Mouse (Mus musculus): ENCODE results near the gene Tprkb. TPM values are rescaled to one million over a fixed set of nuclear protein-coding genes. Genes with fewer than 3 reads are reported as not detected.
"Not testable (repeated sequence)": the region's sequence is repeated elsewhere in the genome, so short reads cannot be mapped to it uniquely, and the experiment has no call there.

Tprkb gene
- polyA plus RNA-seq, 1 experiment, result 124 TPM

GRCm38 (mm10) chr6:85915539-85916513 is 4.2 kb downstream of the Tprkb start, which contains the start of gene Nat8f1:
Nat8f1 (minus strand) TSS chr6:85915687.
- Histone ChIP-seq H3K27ac (ENCODE audit: insufficient read depth, low read length) (peak within 1 kb of the TSS; percentile 83), H3K4me3 (ENCODE audit: insufficient read depth, low read length) (peak within 1 kb of the TSS; percentile 49)
- not testable (repeated sequence) for H3K4me1 ChIP-seq (ENCODE audit: control insufficient read depth, insufficient read depth, low read length)
- TF ChIP-seq CTCF (IDR thresholded peaks at IDR 0.05; ENCODE audit: extremely low read depth, insufficient read depth, low read length) (0 out of 2 replicates have a peak, but pooled peaks have one; percentile 12), POLR2A (IDR thresholded peaks at IDR 0.05; ENCODE audit: extremely low read depth, insufficient read depth, low read length) (peak; percentile 19; the same call in 1 of the 2 replicates)

- Histone ChIP-seq H3K27ac (ENCODE audit: insufficient read depth, low read length) (no peak overlapping the region), H3K4me1 (ENCODE audit: control insufficient read depth, insufficient read depth, low read length) (no peaks in the 10 kb centered on the region), H3K4me3 (ENCODE audit: insufficient read depth, low read length) (peak overlapping the region; percentile 49)
- TF ChIP-seq CTCF (IDR thresholded peaks at IDR 0.05; ENCODE audit: extremely low read depth, insufficient read depth, low read length) (no peak), POLR2A (IDR thresholded peaks at IDR 0.05; ENCODE audit: extremely low read depth, insufficient read depth, low read length) (no peak)
Observed at GRCm38 (mm10) chr6:85916596-85916995, 4.9 kb downstream of the Tprkb start.

- not testable (repeated sequence) for H3K27ac ChIP-seq (ENCODE audit: insufficient read depth, low read length); H3K4me1 ChIP-seq (ENCODE audit: control insufficient read depth, insufficient read depth, low read length); H3K4me3 ChIP-seq (ENCODE audit: insufficient read depth, low read length)
Observed at GRCm38 (mm10) chr6:85918341-85918740, 6.7 kb downstream of the Tprkb start.

- Histone ChIP-seq H3K4me1 (ENCODE audit: control insufficient read depth, insufficient read depth, low read length) (no peaks in the 10 kb centered on the region), H3K27ac (ENCODE audit: insufficient read depth, low read length) (no peak overlapping the region), H3K4me3 (ENCODE audit: insufficient read depth, low read length) (no peak overlapping the region)
- no peak for TF ChIP-seq CTCF (IDR thresholded peaks at IDR 0.05; ENCODE audit: extremely low read depth, insufficient read depth, low read length)
- TF ChIP-seq POLR2A (IDR thresholded peaks at IDR 0.05; ENCODE audit: extremely low read depth, insufficient read depth, low read length), result no peak
Observed at GRCm38 (mm10) chr6:85919401-85919800, 7.7 kb downstream of the Tprkb start.

GRCm38 (mm10) chr6:85923643-85924042 is 12.0 kb downstream of the Tprkb start:
- H3K4me1 ChIP-seq (ENCODE audit: control insufficient read depth, insufficient read depth, low read length), result no peaks in the 10 kb centered on the region
- no peak overlapping the region for H3K4me3 ChIP-seq (ENCODE audit: insufficient read depth, low read length)
- no peak for TF ChIP-seq CTCF (IDR thresholded peaks at IDR 0.05; ENCODE audit: extremely low read depth, insufficient read depth, low read length)
- H3K27ac ChIP-seq (ENCODE audit: insufficient read depth, low read length), result no peak overlapping the region

- no peak overlapping the region for H3K27ac ChIP-seq (ENCODE audit: insufficient read depth, low read length)
- TF ChIP-seq POLR2A (IDR thresholded peaks at IDR 0.05; ENCODE audit: extremely low read depth, insufficient read depth, low read length) (no peak), CTCF (IDR thresholded peaks at IDR 0.05; ENCODE audit: extremely low read depth, insufficient read depth, low read length) (no peak)
- H3K4me1 ChIP-seq (ENCODE audit: control insufficient read depth, insufficient read depth, low read length), result no peaks in the 10 kb centered on the region
- no peak overlapping the region for H3K4me3 ChIP-seq (ENCODE audit: insufficient read depth, low read length)
Observed at GRCm38 (mm10) chr6:85926709-85927108, 15.0 kb downstream of the Tprkb start.

GRCm38 (mm10) chr6:85927476-85928464 is 16.1 kb downstream of the Tprkb start:
- H3K4me1 ChIP-seq (ENCODE audit: control insufficient read depth, insufficient read depth, low read length), result no peaks in the 10 kb centered on the region
- TF ChIP-seq POLR2A (IDR thresholded peaks at IDR 0.05; ENCODE audit: extremely low read depth, insufficient read depth, low read length) (no peak), CTCF (IDR thresholded peaks at IDR 0.05; ENCODE audit: extremely low read depth, insufficient read depth, low read length) (no peak)
- no peak overlapping the region for H3K27ac ChIP-seq (ENCODE audit: insufficient read depth, low read length)
- H3K4me3 ChIP-seq (ENCODE audit: insufficient read depth, low read length), result no peak overlapping the region

- Histone ChIP-seq H3K4me3 (ENCODE audit: insufficient read depth, low read length) (no peak overlapping the region), H3K27ac (ENCODE audit: insufficient read depth, low read length) (no peak overlapping the region)
- TF ChIP-seq CTCF (IDR thresholded peaks at IDR 0.05; ENCODE audit: extremely low read depth, insufficient read depth, low read length), result no peak
- TF ChIP-seq POLR2A (IDR thresholded peaks at IDR 0.05; ENCODE audit: extremely low read depth, insufficient read depth, low read length), result no peak
Observed at GRCm38 (mm10) chr6:85929312-85929711, 17.6 kb downstream of the Tprkb start.

GRCm38 (mm10) chr6:85934047-85934446 is 22.4 kb downstream of the Tprkb start:
- Histone ChIP-seq H3K4me3 (ENCODE audit: insufficient read depth, low read length) (no peak overlapping the region), H3K4me1 (ENCODE audit: control insufficient read depth, insufficient read depth, low read length) (no peaks in the 10 kb centered on the region), H3K27ac (ENCODE audit: insufficient read depth, low read length) (no peak overlapping the region)
- TF ChIP-seq POLR2A (IDR thresholded peaks at IDR 0.05; ENCODE audit: extremely low read depth, insufficient read depth, low read length) (no peak), CTCF (IDR thresholded peaks at IDR 0.05; ENCODE audit: extremely low read depth, insufficient read depth, low read length) (no peak)

More at GRCm38 (mm10) chr6:85929312-85929711, 17.6 kb downstream of the Tprkb start:
- H3K4me1 ChIP-seq (ENCODE audit: control insufficient read depth, insufficient read depth, low read length), result no peaks in the 10 kb centered on the region
